Mouse (Mus musculus) CH12.LX (cell line): Measurements from ENCODE around the gene Atxn7l1. TPM values are rescaled to one million over a fixed set of nuclear protein-coding genes. Genes with fewer than 3 reads are reported as not detected.

Experiments used
- DNase-seq: peaks from one replicate; pipeline ENCODE4 v3.0.0-alpha.2; 2013; ENCODE audit errors: extremely low read depth
- H3K27ac ChIP-seq: 2 replicates; pipeline ENCODE4 v1.5.1; 2012; ENCODE audit warnings: low read depth, mild to moderate bottlenecking, control low read depth, moderate library complexity; ENCODE audit not compliant: insufficient read depth
- H3K27me3 ChIP-seq: replicated peaks from 2 replicates; pipeline ENCODE3; 2012; ENCODE audit warnings: inconsistent platforms
- H3K36me3 ChIP-seq, 2 experiments: replicated peaks in 1 of 2; 2 replicates each; pipeline versions ENCODE3 to v1.6.1; 2012; ENCODE audit warnings: inconsistent platforms in 1 of 2, low read length in 1 of 2, mild to moderate bottlenecking in 1 of 2, mixed read lengths in 1 of 2, moderate library complexity in 1 of 2; ENCODE audit not compliant: control insufficient read depth in 1 of 2, insufficient read depth in 1 of 2
- H3K4me1 ChIP-seq, 2 experiments: 2 replicates each; pipeline ENCODE4 v1.6.1; 2012; ENCODE audit warnings: inconsistent platforms in 1 of 2, moderate library complexity in 1 of 2; ENCODE audit not compliant: insufficient read depth in 2 of 2, control insufficient read depth in 1 of 2
- H3K4me2 ChIP-seq: 2 replicates; pipeline ENCODE4 v1.6.1; 2012; ENCODE audit warnings: low read depth, mild to moderate bottlenecking, control low read depth; ENCODE audit not compliant: poor library complexity, insufficient read depth, severe bottlenecking
- H3K4me3 ChIP-seq, 3 experiments: fragments of 150-350 bp in 1 of 3; sonication (generic) in 1 of 3; replicated peaks in 1 of 3; 2 replicates each; pipeline versions ENCODE3 to v1.5.1; 2011 to 2012; ENCODE audit warnings: low read depth in 2 of 3, low read length in 2 of 3, mild to moderate bottlenecking in 2 of 3, moderate library complexity in 2 of 3, control low read depth in 1 of 3, improper control_type of control experiment in 1 of 3, inconsistent platforms in 1 of 3, mixed read lengths in 1 of 3; ENCODE audit not compliant: poor library complexity in 1 of 3
- H3K79me2 ChIP-seq: replicated peaks from 2 replicates; pipeline ENCODE4 v1.6.1; 2012; ENCODE audit warnings: mild to moderate bottlenecking, moderate library complexity; ENCODE audit not compliant: control insufficient read depth, poor library complexity, insufficient read depth, severe bottlenecking; ENCODE audit errors: extremely low read depth
- H3K9ac ChIP-seq: 2 replicates; pipeline ENCODE4 v1.6.1; 2012; ENCODE audit warnings: low read depth, mild to moderate bottlenecking, control low read depth, moderate library complexity; ENCODE audit not compliant: insufficient read depth
- H3K9me3 ChIP-seq: replicated peaks from 2 replicates; pipeline ENCODE3; 2012; ENCODE audit warnings: low read length, inconsistent platforms, mixed read lengths
- BHLHE40 ChIP-seq: IDR thresholded peaks from 2 replicates; pipeline ENCODE4 v1.6.1; 2011; ENCODE audit warnings: mild to moderate bottlenecking, low read depth, low read length, improper control_type of control experiment
- CHD1 ChIP-seq: IDR thresholded peaks from 2 replicates; pipeline ENCODE4 v1.6.1; 2012; ENCODE audit warnings: low read depth, low read length, improper control_type of control experiment, inconsistent platforms
- CHD2 ChIP-seq: IDR thresholded peaks from 2 replicates; pipeline ENCODE4 v1.6.1; 2011; ENCODE audit warnings: low read length, improper control_type of control experiment
- CTCF ChIP-seq, 2 experiments: IDR thresholded peaks in 1 of 2; conservative IDR thresholded peaks in 1 of 2; 2 replicates each; pipeline ENCODE4 v1.5.1; 2011 to 2012; ENCODE audit warnings: low read depth in 2 of 2, low read length in 2 of 2, improper control_type of control experiment in 1 of 2, inconsistent platforms in 1 of 2, mild to moderate bottlenecking in 1 of 2, moderate library complexity in 1 of 2
- E2F4 ChIP-seq: IDR thresholded peaks from 2 replicates; pipeline ENCODE4 v1.6.1; 2011; ENCODE audit warnings: low read depth, low read length, improper control_type of control experiment; ENCODE audit not compliant: insufficient replicate concordance
- ELF1 ChIP-seq: IDR thresholded peaks from 2 replicates; pipeline ENCODE4 v1.6.1; 2014; ENCODE audit warnings: low read depth, mild to moderate bottlenecking, inconsistent platforms, low read length, improper control_type of control experiment
- EP300 ChIP-seq: IDR thresholded peaks from 2 replicates; pipeline ENCODE4 v1.6.1; 2011; ENCODE audit warnings: low read length, improper control_type of control experiment
- ETS1 ChIP-seq: conservative IDR thresholded peaks from 2 replicates; pipeline ENCODE4 v1.6.1; 2012; ENCODE audit warnings: low read depth, mild to moderate bottlenecking, inconsistent platforms, low read length, improper control_type of control experiment, moderate library complexity
- GABPA ChIP-seq: IDR thresholded peaks from 2 replicates; pipeline ENCODE4 v1.6.1; 2012; ENCODE audit warnings: low read depth, low read length, improper control_type of control experiment, inconsistent platforms; ENCODE audit not compliant: insufficient replicate concordance
- HCFC1 ChIP-seq: IDR thresholded peaks from 2 replicates; pipeline ENCODE4 v1.6.1; 2012; ENCODE audit warnings: low read depth, mild to moderate bottlenecking, inconsistent platforms, low read length, improper control_type of control experiment
- IRF4 ChIP-seq: IDR thresholded peaks from 2 replicates; pipeline ENCODE4 v1.6.1; 2014; ENCODE audit warnings: low read depth, mild to moderate bottlenecking, inconsistent platforms, low read length, improper control_type of control experiment
- JUN ChIP-seq: IDR thresholded peaks from 2 replicates; pipeline ENCODE4 v1.6.1; 2011; ENCODE audit warnings: low read depth, mild to moderate bottlenecking, low read length, improper control_type of control experiment, moderate library complexity; ENCODE audit not compliant: insufficient read depth
- JUND ChIP-seq: conservative IDR thresholded peaks from 2 replicates; pipeline ENCODE4 v1.6.1; 2011; ENCODE audit warnings: low read depth, low read length, improper control_type of control experiment
- MAFK ChIP-seq: IDR thresholded peaks from 2 replicates; pipeline ENCODE4 v1.6.1; 2011; ENCODE audit warnings: low read length, improper control_type of control experiment; ENCODE audit not compliant: insufficient replicate concordance
- MAX ChIP-seq: IDR thresholded peaks from 2 replicates; pipeline ENCODE4 v1.6.1; 2011; ENCODE audit warnings: low read length, improper control_type of control experiment
- MAZ ChIP-seq: IDR thresholded peaks from 2 replicates; pipeline ENCODE4 v1.6.1; 2012; ENCODE audit warnings: low read depth, mild to moderate bottlenecking, inconsistent platforms, low read length, improper control_type of control experiment, moderate library complexity
- MYC ChIP-seq: IDR thresholded peaks from 2 replicates; pipeline ENCODE4 v1.6.1; 2011; ENCODE audit warnings: low read depth, mild to moderate bottlenecking, improper control_type of control experiment, low read length
- NELFE ChIP-seq: IDR thresholded peaks from 2 replicates; pipeline ENCODE4 v1.6.1; 2011; ENCODE audit warnings: low read depth, low read length, improper control_type of control experiment
- NRF1 ChIP-seq: IDR thresholded peaks from 2 replicates; pipeline ENCODE4 v1.6.1; 2014; ENCODE audit warnings: low read depth, mild to moderate bottlenecking, inconsistent platforms, low read length, improper control_type of control experiment, moderate library complexity
- PAX5 ChIP-seq: IDR thresholded peaks from 2 replicates; pipeline ENCODE4 v1.6.1; 2012; ENCODE audit warnings: low read length, inconsistent platforms, mixed read lengths
- POLR2A ChIP-seq: IDR thresholded peaks from 2 replicates; pipeline ENCODE4 v1.6.1; 2011; ENCODE audit warnings: low read depth, mild to moderate bottlenecking, improper control_type of control experiment, low read length
- RAD21 ChIP-seq: IDR thresholded peaks from 2 replicates; pipeline ENCODE4 v1.6.1; 2011; ENCODE audit warnings: low read depth, mild to moderate bottlenecking, low read length, improper control_type of control experiment, moderate library complexity
- RCOR1 ChIP-seq: conservative IDR thresholded peaks from 2 replicates; pipeline ENCODE4 v1.6.1; 2012; ENCODE audit warnings: low read depth, mild to moderate bottlenecking, inconsistent platforms, low read length, improper control_type of control experiment
- SMC3 ChIP-seq: IDR thresholded peaks from 2 replicates; pipeline ENCODE4 v1.6.1; 2011; ENCODE audit warnings: low read depth, low read length, improper control_type of control experiment
- USF1 ChIP-seq: IDR thresholded peaks from 2 replicates; pipeline ENCODE4 v1.6.1; 2014; ENCODE audit warnings: low read depth, mild to moderate bottlenecking, inconsistent platforms, low read length, improper control_type of control experiment
- USF2 ChIP-seq: conservative IDR thresholded peaks from 2 replicates; pipeline ENCODE4 v1.6.1; 2011; ENCODE audit warnings: low read depth, low read length, improper control_type of control experiment
- ZMIZ1 ChIP-seq: IDR thresholded peaks from 2 replicates; pipeline ENCODE4 v1.6.1; 2012; ENCODE audit warnings: low read depth, mild to moderate bottlenecking, inconsistent platforms, low read length, improper control_type of control experiment
- dilution Hi-C: fragments of 300-500 bp; cut with MboI; formaldehyde crosslinking; loops from 2 replicates; pipeline ENCODE4 v1.14.3; 2020; ENCODE audit warnings: low sequenced_read_pairs; ENCODE audit not compliant: extremely low pct_unique_long_range_greater_than_20kb, extremely low pct_ligation_motif_present
- in situ Hi-C: fragments of 300-500 bp; cut with MboI; formaldehyde crosslinking; loops from 3 replicates; pipeline ENCODE4 v1.14.3; 2019; ENCODE audit warnings: low sequenced_read_pairs, low pct_ligation_motif_present, low pct_unique_long_range_greater_than_20kb, mixed read lengths
- polyA plus RNA-seq: library from polyadenylated mRNA; unstranded; fragments of >175 nt; gene quantifications from 2 replicates; pipeline ENCODE4 v1.2.1, GENCODE M21; 2012; ENCODE audit warnings: low read depth; ENCODE audit not compliant: insufficient read length
- total RNA-seq, 2 experiments: library from RNA; depleted of rRNA; stranded (reverse); fragments of 300-350 nt in 1 of 2; fragments of >200 nt in 1 of 2; gene quantifications; 2 replicates each; pipeline ENCODE4 v1.2.3; 2012 to 2014

Gene Atxn7l1
- total and polyA plus RNA-seq, 3 experiments = 8.6 to 55.7 (median 9.0) TPM

DNA sequence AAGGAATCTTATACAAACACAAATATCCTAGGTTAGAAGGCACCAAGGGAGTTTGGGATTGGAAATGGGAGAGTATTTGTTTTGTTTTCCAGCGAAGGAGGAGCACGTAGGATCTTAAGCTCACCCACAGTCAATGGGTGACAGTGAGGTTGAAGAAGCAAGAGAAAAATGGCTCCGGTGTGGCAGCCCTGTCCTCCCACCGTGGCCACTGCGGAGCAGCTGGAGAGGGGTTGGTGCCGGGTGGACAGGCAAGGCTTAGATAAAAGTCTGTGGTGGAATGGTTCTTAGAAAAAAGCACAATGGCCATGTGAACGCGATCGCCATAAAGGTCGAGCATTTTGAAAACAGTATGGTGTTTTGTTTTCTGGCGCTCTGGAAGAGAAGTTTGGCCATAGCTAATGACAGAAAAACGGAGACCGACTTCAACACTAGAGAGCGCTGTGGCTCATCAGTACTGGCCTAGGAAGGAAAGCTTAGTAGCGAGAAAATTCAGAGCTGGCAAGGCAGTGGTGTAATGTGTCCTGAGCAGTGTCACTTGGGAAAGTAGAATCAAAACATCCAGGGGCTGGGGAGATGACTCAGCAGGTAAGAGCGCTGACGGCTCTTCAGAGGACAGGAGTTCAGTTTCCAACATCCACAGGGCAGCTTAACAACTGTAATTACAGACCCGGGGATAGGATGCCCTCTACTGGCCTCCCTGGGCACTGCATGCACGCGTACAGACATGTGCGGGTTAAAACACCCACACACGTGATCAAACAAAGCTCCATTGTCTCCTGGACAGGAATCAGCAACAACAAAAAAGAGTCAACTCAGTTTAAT, 232.3 kb downstream of the Atxn7l1 start (continued):
- TF ChIP-seq ELF1 (0 out of 2 replicates have a peak, but pooled peaks have one; percentile 13), JUND (no peak), CHD1 (no peak), CHD2 (no peak), RCOR1 (0 out of 2 replicates have a peak, but pooled peaks have one; percentile 4), NRF1 (peak; percentile 35), MAX (peak; percentile 96), PAX5 (no peak), E2F4 (no peak), USF1 (peak; percentile 78), GABPA (no peak), MAZ (no peak), MYC (peak; percentile 93), USF2 (peak; percentile 70), JUN (no peak), ZMIZ1 (no peak), POLR2A (no peak), HCFC1 (no peak), EP300 (no peak), BHLHE40 (peak; percentile 98), MAFK (no peak)

DNA sequence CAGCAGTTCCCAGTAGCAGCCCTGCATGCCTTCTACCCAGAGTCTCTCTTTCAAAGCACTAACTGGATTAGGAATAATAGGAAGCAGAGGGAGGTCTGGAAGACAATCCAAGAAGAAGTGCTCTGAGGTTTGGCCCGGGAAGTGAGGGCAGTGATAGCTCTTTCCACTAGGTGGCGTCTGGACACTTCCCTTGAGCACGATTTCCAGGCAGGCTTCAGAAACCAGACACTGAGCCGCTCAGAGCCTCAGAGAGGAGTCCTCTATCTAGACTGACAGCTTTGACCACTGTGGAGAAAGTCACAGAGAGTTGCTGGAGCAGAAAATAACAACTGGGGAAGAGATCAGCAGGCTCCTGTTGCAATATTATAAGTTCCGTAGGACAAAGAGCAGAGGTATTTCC, 241.3 kb downstream of the Atxn7l1 start:
- TF ChIP-seq IRF4 (0 out of 2 replicates have a peak, but pooled peaks have one; percentile 22), RAD21 (peak; percentile 80), BHLHE40 (no peak), NRF1 (no peak), MAX (no peak), NELFE (0 out of 2 replicates have a peak, but pooled peaks have one; percentile 33), CTCF (conservative IDR thresholded peaks at IDR 0.05 in 1 of 2, IDR thresholded peaks at IDR 0.05 in 1 of 2; ENCODE audit: low read depth in 2 of 2, low read length in 2 of 2) (peak; percentile 69 to 89), ETS1 (no peak), SMC3 (peak; percentile 80), EP300 (no peak)
- TF ChIP-seq, all 38 proteins: peak for 5
- DNase-seq = peak; percentile 69
- dilution Hi-C loops (no loop called here), in situ Hi-C loops (no loop called here)
- Histone ChIP-seq H3K79me2 (no peaks in the 10 kb centered on the region), H3K36me3 (no peaks in the 10 kb centered on the region), H3K27ac (no peak overlapping the region), H3K4me1 (no peaks in the 10 kb centered on the region), H3K9me3 (no peaks in the 10 kb centered on the region), H3K27me3 (peaks cover 15% of the 10 kb centered on the region), H3K4me2 (0 out of 2 replicates have a peak overlapping the region, but pooled peaks have one; percentile 58), H3K9ac (no peak overlapping the region), H3K4me3 (no peak overlapping the region)
